Mouse (Mus musculus): ENCODE measurements around the gene Fli1.

DNA sequence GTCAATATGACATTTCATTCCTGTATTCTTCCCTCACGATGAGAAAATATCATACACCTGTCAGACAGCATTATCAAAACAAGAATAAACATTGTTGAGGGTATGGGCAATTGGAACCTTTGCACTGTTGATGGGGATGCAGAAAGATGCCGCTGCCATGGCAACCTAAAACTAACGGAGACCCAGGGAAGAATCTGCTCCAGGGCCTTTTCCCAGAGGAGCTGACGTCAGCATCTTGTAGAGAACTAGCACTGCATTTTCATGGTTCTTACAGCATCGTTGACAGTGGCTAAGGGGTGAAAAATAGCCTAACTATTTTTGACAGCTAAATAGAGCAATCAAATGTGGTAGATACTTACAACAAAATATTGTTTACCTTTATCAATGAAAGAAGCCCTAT, 47.9 kb upstream of the Fli1 start:
- TF ChIP-seq POLR2A (IDR thresholded peaks at IDR 0.05; ENCODE audit: low read depth, low read length) (no peak), CTCF (IDR thresholded peaks at IDR 0.05; ENCODE audit: extremely low read depth, insufficient read depth, insufficient read length, insufficient replicate concordance) (no peak)
